Mouse (Mus musculus): ENCODE measurements around the gene Cdc6. TPM values are rescaled to one million over a fixed set of nuclear protein-coding genes. Genes with fewer than 3 reads are reported as not detected.

The Cdc6 gene
- total RNA-seq, 2 experiments from 2014 or later, result 44.1 to 56.1 TPM

- peak; percentile 57 for ATAC-seq (replicated peaks; ENCODE audit: poor library complexity)
Observed at GRCm38 (mm10) chr11:98941826-98942550, 34.4 kb downstream of the Cdc6 start.

DNA sequence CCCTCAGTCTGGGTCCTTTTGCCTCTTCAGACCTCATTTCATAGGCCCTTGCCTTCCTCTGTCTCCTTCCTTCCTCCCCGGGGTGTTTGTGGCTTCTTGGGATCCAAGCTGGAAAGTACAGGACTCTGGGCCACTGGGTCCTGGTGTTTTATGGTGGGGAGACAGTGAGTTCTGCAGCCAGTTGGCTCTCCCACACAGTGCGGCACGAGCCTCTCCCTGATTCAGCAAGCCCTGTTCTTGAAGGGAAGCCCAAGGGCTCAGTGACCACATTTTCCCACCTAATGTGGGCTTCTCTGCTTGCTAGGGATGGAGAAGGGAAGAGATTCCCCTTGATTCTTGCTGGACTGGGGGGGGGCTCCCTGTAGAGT lies 34.9 kb downstream of the Cdc6 start:
- ATAC-seq (replicated peaks; ENCODE audit: poor library complexity), result no peak

DNA sequence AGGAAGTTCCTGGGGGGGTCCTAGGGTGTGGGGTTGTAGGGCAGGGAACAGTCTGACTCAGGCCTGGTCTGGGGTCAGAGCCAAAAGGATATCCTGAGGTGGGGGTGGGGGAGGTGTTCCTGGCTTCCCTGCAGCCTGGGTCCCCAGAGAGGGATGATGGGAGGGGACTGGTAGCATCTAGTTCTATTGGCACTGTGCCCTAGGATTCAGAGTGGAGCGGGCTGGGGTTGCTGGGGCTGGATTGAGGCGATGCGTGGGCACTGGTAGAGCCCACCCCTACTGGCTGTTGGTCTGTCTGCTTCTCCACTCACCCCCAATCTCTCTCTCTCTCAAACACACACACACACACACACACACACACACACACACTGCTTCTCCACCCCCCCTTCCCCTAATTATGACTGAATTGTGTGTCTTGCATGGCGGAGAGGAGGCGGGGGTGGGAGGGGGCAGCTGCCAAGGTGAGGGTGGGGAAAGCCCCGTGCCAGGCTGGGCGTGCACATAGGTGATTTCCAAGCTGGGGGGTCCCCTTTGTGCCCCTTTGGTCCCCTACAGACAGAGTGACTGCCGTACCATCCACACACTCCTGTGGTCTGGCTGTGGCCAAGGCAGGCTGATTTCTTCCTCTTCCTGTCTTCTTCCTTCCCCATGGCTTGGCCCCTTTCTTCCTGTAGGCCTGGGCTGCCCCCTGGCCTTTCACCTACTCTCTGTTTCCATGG lies 35.5 kb downstream of the Cdc6 start:
- ATAC-seq (replicated peaks; ENCODE audit: poor library complexity), result no peak

DNA sequence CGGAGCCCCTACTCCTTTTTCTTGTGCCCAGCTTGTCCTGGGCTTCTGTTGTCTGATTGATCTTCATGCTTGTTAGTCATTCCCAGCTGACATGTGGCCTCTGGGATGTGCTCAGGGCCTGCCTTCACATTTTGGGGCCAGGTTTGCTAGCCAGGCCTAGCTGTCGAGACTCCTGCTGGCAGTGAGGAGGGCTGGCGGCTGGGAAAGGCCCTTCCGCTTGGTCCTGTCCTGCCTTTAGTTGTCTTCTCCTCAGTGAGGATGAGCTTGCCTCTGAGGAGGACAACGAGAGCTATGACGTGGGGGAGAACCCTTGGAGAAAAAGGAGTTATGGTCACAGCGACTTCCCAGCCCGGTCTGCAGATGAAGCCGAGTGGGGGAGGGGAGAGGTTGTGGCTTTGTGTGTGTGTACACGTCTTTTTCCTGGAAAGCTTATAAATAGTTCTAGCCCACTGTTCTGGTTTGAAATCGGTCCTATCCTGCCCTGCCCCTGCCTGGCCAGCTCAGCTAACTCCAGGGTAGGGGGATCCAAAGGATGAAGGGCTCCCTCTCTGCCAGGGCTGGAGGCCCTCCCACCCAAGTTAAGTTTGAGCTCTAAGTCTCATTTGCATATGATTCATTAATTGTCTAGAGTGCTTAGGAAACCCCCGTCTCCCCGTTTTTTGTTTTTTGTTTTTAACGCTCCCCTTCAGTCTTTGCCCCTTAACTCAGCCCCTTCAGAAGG lies 36.3 kb downstream of the Cdc6 start:
- no peak for ATAC-seq (replicated peaks; ENCODE audit: poor library complexity)

DNA sequence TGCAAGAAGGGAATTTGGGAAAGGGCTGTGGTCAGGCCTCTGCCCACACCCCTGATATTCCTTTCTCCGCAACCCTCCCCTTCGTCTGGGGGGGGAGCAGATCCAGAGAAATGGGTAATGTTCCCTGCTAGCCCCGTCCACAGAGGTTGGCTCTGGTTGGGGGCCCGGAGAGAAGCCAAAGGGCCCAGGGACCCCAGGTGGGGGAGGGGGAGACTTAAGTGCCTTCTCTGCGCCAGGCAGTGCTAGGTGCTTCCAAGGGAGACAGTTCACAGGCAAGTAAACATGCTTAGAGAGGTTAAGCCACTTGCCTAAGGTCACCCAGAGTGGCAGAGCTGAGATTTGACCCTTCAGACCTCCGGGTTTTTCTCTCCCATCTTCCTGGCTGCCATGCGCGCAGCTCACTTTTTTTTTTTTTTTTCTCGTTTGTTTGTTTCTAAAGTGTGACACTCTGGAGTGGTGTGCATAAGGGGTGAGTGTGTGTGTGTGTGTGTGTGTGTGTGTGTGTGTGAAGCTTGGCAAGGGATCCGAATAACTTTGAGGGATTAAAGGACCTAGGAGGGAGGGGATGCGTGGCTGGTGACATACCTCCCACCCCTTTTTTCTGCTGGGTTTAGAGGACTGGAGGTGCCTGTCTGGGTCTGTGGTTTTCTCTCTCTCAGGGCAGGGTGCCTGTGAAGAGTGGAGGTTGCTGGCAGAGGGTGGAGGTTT lies 37.5 kb downstream of the Cdc6 start:
- no peak for ATAC-seq (replicated peaks; ENCODE audit: poor library complexity)

GRCm38 (mm10) chr11:98945605-98945977 lies 38.0 kb downstream of the Cdc6 start:
- ATAC-seq (replicated peaks; ENCODE audit: poor library complexity), result no peak

DNA sequence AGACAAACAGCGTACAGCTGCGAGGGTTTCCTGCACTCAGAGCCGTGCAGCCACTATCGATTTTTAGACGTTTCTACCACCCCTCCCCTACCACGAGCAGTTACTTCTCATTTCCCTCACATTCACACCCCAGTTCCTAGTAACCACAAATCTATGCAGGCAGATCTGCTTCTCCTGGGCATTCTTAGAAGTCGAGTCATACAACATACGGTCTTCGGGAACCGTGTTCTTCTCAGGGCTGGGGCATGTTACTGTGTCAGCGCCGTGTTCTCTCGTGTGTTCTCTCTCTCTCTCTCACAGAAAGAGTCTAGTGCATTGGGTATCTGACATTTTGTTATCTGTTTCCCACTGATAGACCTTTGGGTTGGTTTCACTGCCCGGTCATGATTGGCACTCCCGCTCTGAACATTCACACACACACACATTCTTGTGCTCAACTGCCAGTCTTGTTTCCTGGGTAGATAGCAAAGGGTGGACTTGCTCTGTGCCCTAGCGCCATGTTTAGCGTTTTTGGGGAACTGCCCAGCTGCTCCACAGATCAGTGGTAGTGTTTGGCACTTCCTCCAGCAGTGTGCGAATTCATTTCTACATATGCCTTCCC lies 40.5 kb downstream of the Cdc6 start:
- peak; percentile 61 for ATAC-seq (replicated peaks; ENCODE audit: poor library complexity)

DNA sequence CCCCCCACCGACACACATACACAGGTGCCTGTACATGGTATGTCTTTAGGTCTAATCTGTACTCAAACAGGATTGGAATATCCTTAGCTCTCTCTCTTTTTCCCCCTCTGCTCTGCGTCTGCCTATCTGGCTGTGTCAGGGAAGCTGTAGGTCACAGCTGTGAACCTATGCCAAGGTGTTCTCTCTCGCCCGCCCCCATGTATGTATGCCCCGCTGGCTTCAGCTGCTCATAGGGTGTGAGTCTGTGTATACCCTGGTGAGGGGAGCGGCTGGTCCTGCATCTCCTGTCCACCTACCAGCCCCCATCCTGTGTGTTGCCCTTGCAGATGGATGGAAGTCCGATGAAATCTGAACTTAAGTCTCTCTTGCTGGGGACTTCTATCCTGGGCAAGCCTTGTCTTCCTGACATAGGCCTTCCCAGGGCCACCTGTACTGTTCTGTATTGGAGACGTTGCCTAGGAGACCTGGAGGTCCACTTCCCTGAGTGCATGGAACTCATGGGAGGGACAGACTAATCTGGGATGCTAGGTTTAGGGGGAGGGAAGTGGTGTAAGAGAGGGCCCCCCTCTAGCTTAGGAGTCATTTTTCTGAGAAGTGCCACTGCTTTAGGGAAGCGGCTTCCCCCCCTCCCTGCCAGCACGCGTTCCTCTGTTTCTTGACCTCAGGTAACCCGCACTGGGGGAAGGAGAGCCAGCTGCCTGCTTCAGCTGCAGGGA lies 41.8 kb downstream of the Cdc6 start:
- ATAC-seq (replicated peaks; ENCODE audit: poor library complexity), result 0 out of 2 replicates have a peak, but pooled peaks have one; percentile 12

GRCm38 (mm10) chr11:98949958-98950460 lies 42.4 kb downstream of the Cdc6 start:
- no peak for ATAC-seq (replicated peaks; ENCODE audit: poor library complexity)

- no peak for ATAC-seq (replicated peaks; ENCODE audit: poor library complexity)
Observed at GRCm38 (mm10) chr11:98950484-98950883, 42.9 kb downstream of the Cdc6 start.

DNA sequence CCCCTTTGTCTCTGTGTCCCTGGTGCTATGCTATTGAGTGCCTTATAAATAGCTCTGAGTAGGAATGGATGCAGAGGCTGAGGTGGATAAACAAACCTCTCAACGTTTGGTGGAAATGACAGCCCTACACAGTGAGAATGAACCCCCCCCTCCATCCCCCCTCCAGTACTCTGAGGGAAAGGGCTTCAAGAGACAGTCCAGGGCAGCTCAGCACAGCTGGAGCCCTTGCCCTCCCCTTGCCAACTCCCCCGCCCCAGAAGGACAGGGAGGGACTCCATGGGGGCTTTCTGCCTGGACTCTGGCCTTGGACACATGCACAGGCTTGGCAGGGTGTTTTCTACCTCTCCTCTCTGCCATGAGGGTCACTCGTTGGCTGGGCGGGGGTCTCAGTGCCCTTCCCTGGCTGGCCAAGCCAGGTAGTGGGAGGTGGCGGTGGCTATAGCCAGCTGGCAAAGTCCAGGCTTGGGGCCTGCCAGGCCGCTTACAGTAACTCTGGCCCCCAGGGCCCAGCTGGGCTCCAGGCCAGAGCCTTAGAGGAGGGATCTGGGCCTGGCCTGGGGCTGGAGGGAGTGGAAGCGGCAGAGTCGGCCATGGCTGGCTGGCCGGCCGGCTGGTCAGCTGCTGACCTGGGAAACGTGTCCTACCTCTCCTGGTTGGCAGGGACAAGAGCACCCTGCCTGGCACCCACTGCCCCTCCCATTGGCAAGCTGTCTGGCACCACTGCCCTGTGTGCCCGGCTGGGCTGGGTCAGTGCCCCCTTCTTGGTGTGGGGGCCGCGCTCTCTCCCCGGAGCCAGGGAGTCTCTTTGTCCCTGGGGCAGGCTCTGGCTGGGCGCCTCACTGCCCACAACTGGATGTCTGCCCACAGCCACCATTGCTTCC lies 43.7 kb downstream of the Cdc6 start:
- ATAC-seq (replicated peaks; ENCODE audit: poor library complexity), result no peak

DNA sequence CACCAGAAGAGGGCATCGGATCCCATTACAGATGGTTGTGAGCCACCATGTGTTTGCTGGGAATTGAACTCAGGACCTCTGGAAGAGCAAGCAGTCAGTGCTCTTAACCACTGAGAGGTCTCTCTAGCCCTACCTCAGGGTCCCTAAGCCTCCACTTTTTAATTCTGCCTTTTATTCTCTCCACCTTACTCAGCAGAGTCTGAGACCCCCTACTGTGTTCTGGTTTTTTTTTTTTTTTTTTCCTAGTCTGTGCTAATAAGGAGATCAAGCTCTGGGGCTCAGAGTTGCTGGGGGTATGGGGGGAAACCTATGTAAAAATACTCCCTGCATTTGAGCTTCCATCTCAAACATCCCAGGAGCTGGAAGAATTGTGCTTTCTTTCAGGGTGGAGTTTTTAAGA lies 44.5 kb downstream of the Cdc6 start:
- ATAC-seq (replicated peaks; ENCODE audit: poor library complexity), result no peak

DNA sequence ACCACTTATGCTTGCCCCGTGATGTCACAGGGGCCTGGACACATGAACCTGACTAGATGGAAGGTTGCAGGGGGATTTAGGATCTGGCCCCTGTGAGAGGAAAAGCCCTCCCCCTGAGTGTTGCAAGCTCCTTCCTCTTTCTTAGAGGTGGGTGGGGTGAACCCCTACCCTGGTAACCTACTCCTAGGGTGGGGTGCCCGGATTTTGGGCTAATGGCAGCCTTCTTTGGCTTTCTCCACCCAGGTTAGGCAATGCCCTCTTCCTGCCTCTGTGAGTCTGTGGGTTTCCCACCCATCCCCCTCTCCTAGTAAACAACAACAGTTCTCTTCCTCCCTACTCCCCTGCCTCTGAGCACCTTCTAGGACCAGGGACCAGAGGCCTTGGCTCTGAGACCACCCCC lies 45.1 kb downstream of the Cdc6 start:
- ATAC-seq (replicated peaks; ENCODE audit: poor library complexity), result peak; percentile 45

DNA sequence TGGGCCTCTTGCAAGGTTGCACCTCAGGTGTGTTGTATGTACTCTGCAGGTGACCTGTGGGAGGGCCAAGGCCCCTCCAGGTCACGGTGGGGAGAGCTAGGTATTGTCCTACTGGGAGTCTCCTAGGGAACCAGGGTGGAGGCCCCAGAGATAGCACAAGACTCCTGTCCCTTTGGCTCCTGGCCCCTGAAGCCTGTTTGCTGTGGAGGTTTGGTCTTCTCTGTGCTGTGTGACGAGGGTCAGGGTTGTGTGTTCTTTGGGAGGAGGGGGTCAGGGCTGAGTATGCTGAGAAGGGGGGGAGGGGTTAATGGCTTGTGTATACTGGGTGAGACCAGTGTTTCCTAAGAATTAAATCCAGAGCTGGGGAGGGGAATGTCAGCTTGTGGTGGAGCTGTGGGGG lies 45.8 kb downstream of the Cdc6 start:
- no peak for ATAC-seq (replicated peaks; ENCODE audit: poor library complexity)

DNA sequence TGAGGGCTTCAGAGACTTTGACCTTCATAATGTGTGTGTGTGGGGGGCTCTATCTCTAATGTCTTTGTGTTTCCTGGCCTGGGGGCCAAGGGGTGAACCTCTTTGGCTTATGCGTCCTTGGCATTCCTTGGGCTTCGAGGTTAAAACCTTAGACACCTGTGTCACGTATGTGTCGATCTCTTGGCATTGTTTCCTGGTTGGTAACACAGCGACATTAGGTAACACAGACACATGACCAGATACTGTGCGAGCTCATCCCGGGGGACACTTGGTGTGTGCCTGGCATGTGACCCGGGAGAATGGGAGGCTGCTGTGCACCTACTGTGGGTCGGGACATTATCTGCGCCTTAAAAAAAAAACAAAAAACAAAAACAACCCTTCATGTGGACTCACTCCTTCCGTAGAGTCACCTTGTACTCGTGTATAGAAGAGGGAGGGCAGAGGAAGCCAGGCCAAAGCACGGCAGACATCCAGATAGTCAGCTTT lies 46.3 kb downstream of the Cdc6 start:
- ATAC-seq (replicated peaks; ENCODE audit: poor library complexity), result no peak

- peak; percentile 21; the same call in 1 of the 2 replicates for ATAC-seq (replicated peaks; ENCODE audit: poor library complexity)
Observed at GRCm38 (mm10) chr11:98954373-98954772, 46.8 kb downstream of the Cdc6 start.

DNA sequence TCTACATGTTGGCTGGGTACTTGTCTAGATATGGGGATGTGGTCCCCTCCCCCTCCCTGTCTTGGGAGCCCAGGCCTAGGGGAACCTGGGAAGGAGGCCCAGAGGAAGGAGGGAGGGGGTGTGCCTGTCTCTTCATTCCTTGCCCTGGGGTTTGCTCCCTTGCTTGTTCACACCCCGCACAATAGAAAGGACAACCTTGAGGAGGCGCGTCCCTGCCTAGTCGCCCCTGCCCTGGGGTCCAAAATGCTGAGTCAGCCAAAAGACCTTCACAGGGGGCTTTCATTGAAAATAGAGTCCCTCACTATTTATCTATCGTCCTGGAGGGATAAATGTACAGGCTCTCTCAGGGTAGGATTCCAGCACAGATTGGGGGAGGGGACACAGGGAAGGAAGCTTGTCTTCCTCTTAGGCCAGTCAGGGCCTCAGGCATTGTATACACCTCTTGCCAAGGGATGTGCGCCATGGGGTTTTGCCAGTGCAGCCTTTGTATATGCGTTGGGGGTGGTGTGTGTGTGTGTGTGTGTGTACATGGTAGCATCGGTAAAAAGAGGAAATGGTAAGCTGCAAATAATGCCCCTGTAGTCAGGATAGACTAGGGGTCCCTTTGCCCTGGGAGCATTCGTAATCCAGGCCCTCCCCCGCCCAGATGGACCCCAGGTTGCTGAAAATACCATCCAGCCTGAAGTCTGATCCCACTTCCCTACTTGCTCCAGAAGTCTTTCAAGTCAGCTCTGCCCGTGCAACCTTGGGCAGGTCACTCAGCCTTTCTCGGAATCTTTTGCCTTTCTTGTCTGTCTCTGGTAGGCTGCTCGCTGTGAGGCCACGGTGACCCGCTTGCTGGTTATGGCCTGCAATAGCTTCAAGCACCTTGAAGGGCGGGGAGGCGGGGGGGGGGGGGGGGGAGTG lies 47.5 kb downstream of the Cdc6 start:
- no peak for ATAC-seq (replicated peaks; ENCODE audit: poor library complexity)

DNA sequence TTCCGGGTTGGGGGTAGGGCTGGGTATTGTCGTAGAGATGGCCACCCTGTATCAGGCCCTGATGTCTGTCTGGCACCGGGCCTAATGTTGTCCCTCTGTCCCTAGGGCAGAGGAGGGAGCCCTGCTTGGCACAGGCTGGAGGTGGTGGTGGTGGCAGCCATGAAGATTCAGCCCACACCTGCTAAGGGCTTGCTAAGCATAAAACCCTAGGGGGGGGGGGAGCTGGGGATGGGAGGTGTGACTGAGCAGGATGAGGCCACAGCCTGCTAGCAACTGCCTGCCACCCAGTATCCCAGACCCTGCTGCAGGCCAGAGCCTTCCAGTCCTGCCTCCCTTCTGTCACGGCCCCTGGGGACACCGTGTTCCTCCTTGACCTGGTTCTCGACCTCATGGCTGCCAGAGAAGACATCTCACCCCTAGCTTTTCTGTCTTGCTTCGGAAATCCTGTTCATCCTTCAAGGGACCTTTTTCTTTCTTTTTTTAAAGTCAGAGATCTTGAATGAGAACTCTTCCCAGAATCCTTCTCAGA lies 48.2 kb downstream of the Cdc6 start:
- ATAC-seq (replicated peaks; ENCODE audit: poor library complexity), result no peak

Data from megakaryocyte progenitor cell, adult 5-6 weeks (primary cell).